Mouse (Mus musculus) liver, embryonic 13.5 days (tissue): Measurements from ENCODE around the gene Gpr171. TPM values are rescaled to one million over a fixed set of nuclear protein-coding genes. Genes with fewer than 3 reads are reported as not detected.
A peak's percentile ranks its signal among the peaks of the same experiment; 100 is the strongest.
"Not testable (repeated sequence)": the region's sequence is repeated elsewhere in the genome, so short reads cannot be mapped to it uniquely, and the experiment has no call there.

Experiments used
- ATAC-seq: fragments of 200-750 bp; cut with Nextera tagmentation; 2 replicates; pipeline ENCODE4 v1.8.0; 2017; ENCODE audit warnings: low read depth, mild to moderate bottlenecking, moderate number of reproducible peaks, moderate library complexity
- DNase-seq: peaks from one replicate; pipeline ENCODE4 v3.0.0; 2022
- H3K27ac ChIP-seq: fragments of 300-500 bp; sonication (generic); 2 replicates; pipeline ENCODE4 v1.5.1; 2015; ENCODE audit warnings: moderate library complexity, mild to moderate bottlenecking, inconsistent platforms
- H3K27me3 ChIP-seq: fragments of 300-500 bp; sonication (generic); 2 replicates; pipeline ENCODE4 v1.6.1; 2015; ENCODE audit warnings: mild to moderate bottlenecking, inconsistent platforms
- H3K36me3 ChIP-seq: fragments of 300-500 bp; sonication (generic); 2 replicates; pipeline ENCODE4 v1.6.1; 2015; ENCODE audit warnings: mild to moderate bottlenecking, inconsistent platforms
- H3K4me1 ChIP-seq: fragments of 300-500 bp; sonication (generic); replicated peaks from 2 replicates; pipeline ENCODE4 v1.6.1; 2015; ENCODE audit warnings: inconsistent platforms
- H3K4me2 ChIP-seq: fragments of 300-500 bp; sonication (generic); 2 replicates; pipeline ENCODE4 v1.6.1; 2015; ENCODE audit warnings: inconsistent platforms, mild to moderate bottlenecking, moderate library complexity
- H3K4me3 ChIP-seq: fragments of 300-500 bp; sonication (generic); replicated peaks from 2 replicates; pipeline ENCODE4 v1.5.1; 2015; ENCODE audit warnings: mild to moderate bottlenecking, inconsistent platforms
- H3K9ac ChIP-seq: fragments of 300-500 bp; sonication (generic); 2 replicates; pipeline ENCODE4 v1.6.1; 2015; ENCODE audit warnings: mild to moderate bottlenecking, inconsistent platforms
- H3K9me3 ChIP-seq: fragments of 300-500 bp; sonication (generic); replicated peaks from 2 replicates; pipeline ENCODE4 v1.6.1; 2016; ENCODE audit warnings: inconsistent platforms
- WGBS: fragments of 180-500 bp; shearing (Covaris S2); methylation state at CpG from one replicate; pipeline ENCODE4 v1.1.7; 2015; ENCODE audit not compliant: insufficient replicate concordance; 5-methylcytosine and 5-hydroxymethylcytosine counted together
- polyA plus RNA-seq: library from polyadenylated mRNA; unstranded; fragments of >200 nt; fragmentation: Nextera tagmentation; extraction: Ambion mirVana; gene quantifications from 2 replicates; pipeline ENCODE4 v1.2.1, GENCODE M21; 2015

Gene Gpr171
- polyA plus RNA-seq, 1 experiment from 2014 or later, result 1.3 TPM

DNA sequence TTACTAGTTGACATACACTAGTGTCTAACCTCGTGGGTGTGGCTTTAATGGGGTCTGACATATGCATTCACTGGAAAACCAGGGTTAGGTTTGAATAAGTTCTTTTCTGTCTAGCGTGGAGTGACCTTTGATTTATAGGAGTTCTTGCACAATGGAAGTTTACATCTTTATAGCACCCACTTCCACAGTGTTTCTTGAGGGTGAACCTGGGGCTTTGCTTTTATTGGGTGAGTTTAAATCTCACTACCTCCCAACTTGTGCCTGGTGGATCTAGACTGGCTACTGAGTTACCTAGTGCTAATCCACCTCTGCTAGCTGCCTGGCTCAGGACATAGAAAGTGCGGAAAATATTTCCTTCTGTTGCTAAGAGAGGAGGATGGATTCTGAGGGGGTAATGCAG, 10.3 kb upstream of the Gpr171 start:
- H3K4me3 ChIP-seq, result no peak overlapping the region
- ATAC-seq, result no peak
- H3K9ac ChIP-seq, result no peak overlapping the region
- no peak overlapping the region for H3K27ac ChIP-seq
- no peaks in the 10 kb centered on the region for H3K36me3 ChIP-seq
- DNase-seq, result no peak
- H3K4me2 ChIP-seq, result no peak overlapping the region
- no peaks in the 10 kb centered on the region for H3K9me3 ChIP-seq
- H3K4me1 ChIP-seq, result peaks cover 17% of the 10 kb centered on the region
- H3K27me3 ChIP-seq, result no peaks in the 10 kb centered on the region
- 65% methylated on average over 3 of the region's 3 CpGs for WGBS

DNA sequence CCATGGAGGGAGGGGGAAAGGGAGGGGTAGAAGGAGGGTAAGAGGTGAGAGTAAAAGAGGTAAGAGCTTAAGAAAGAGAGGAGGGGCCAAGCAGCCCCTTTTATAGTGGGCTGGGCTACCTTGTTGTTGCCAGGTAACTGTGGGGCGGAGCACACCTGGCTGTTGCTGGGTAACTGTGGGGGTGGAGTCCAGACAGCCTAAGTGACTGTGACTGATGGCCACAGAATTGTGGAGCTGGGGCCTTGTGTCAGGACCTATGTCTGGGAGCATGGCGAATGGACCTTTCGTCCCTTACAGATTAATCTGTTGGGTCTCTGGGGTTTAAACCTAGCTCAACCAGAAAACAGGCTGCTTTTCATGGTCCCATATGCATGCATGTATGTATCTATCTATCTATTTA, 8.2 kb upstream of the Gpr171 start:
- not testable (repeated sequence) for H3K27me3 ChIP-seq, ATAC-seq, H3K9me3 ChIP-seq, H3K4me2 ChIP-seq, H3K9ac ChIP-seq, H3K27ac ChIP-seq, H3K36me3 ChIP-seq, DNase-seq, H3K4me3 ChIP-seq
- peaks cover 20% of the 10 kb centered on the region for H3K4me1 ChIP-seq
- WGBS, result 81% methylated on average over 3 of the region's 3 CpGs

DNA sequence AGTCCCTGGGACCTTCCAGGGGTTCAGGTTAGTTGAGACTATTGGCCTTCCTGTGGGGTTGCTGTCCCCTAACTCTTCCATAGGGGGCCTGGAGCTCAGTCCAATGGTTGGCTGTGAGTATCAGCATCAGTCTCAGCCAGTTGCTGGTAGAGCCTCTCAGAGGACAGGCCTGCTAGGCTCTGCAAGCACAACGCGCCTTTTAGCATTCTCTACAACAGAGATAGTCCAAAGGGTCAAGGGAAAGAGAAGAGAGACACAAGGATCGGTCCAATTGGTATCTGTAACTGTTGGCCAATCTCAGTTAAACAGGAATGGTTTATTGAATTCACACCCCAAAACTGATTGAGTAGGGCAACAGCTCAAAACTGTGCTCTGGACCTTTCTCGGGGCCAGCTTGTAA, 5.8 kb upstream of the Gpr171 start:
- H3K4me3 ChIP-seq, result no peak overlapping the region
- H3K36me3 ChIP-seq, result no peaks in the 10 kb centered on the region
- ATAC-seq (no peak), DNase-seq (no peak)
- no peaks in the 10 kb centered on the region for H3K9me3 ChIP-seq
- H3K27ac ChIP-seq, result no peak overlapping the region
- H3K4me1 ChIP-seq, result peaks cover 15% of the 10 kb centered on the region
- no peak overlapping the region for H3K4me2 ChIP-seq
- no peaks in the 10 kb centered on the region for H3K27me3 ChIP-seq
- no peak overlapping the region for H3K9ac ChIP-seq
- 69% methylated on average over 4 of the region's 4 CpGs for WGBS

DNA sequence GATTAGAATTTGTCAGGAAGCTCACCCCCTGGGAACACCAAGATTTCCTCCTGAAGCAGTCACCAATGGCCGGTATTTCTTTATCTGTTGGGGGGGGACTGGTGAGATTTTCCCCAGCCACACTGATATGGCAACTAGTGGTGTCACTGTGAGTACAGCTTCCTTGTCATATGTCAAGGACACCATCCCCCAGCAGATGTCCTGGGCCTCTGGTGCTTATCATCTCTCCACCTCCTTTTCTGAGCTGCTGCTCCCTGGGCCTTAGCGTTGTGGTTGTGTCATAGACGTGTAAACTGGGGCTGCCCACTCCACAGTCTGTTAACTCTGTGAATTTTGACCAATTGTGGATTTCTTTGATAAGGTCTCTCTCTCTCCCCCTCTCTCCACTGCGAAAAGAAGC, 2.8 kb upstream of the Gpr171 start:
- peaks cover 15% of the 10 kb centered on the region for H3K4me1 ChIP-seq
- WGBS, result 9% methylated on average over 4 of the region's 4 CpGs
- H3K27me3 ChIP-seq, result no peaks in the 10 kb centered on the region
- H3K9me3 ChIP-seq, result no peaks in the 10 kb centered on the region
- H3K36me3 ChIP-seq, result no peaks in the 10 kb centered on the region
- ATAC-seq, result peak; percentile 79
- DNase-seq, result no peak
- no peak overlapping the region for H3K27ac ChIP-seq
- no peak overlapping the region for H3K9ac ChIP-seq
- no peak overlapping the region for H3K4me3 ChIP-seq
- H3K4me2 ChIP-seq, result 0 out of 2 replicates have a peak overlapping the region, but pooled peaks have one; percentile 4

DNA sequence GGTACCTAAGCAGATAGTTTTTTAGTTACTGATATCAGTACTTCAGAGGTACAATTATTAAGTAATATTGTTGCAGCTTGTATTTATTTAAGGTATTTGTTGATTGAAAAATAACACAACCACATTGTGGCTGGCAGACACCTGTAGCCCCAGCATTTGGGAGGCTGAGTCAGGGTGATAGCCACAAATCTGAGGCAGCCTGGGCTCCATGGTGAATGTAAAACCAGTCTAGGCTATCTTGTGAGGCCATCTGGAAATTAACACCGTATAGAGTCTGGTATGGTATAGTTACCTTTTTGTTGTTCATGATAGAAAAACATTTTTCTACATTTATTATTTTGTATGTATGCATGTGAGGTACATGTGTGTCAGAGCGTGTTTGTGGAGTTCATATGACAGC, 525 bp upstream of the Gpr171 start:
- Histone ChIP-seq H3K36me3 (no peaks in the 10 kb centered on the region), H3K4me3 (no peak overlapping the region), H3K27ac (no peak overlapping the region), H3K9me3 (no peaks in the 10 kb centered on the region), H3K27me3 (no peaks in the 10 kb centered on the region), H3K9ac (no peak overlapping the region), H3K4me2 (no peak overlapping the region), H3K4me1 (peaks cover 20% of the 10 kb centered on the region)
- DNase-seq (no peak), ATAC-seq (no peak)
- WGBS, result 47% methylated on average over 2 of the region's 2 CpGs

DNA sequence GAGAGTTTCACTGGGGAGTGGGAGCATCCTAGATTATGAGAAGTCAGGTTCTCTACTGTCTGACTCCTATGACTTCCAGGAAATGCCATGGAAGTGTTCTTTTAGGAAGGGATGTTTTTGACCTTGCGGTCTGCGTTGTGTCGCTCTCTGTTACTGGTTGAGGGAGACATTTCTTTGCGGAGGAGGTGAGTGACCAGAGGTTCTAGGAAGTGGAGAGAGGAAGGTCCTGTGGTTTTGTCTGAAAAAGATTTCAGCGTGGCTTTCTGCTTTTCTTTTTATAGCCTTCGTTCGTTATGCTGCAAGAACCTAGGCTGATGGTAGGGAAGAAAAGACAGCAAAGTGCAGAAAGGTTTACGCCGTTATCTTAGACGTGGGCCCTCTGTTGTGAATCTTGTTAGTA, 3.1 kb downstream of the Gpr171 start:
- 29% methylated on average over 10 of the region's 10 CpGs for WGBS
- H3K27ac ChIP-seq, result no peak overlapping the region
- no peaks in the 10 kb centered on the region for H3K9me3 ChIP-seq
- DNase-seq (no peak), ATAC-seq (no peak)
- H3K4me3 ChIP-seq, result no peak overlapping the region
- H3K4me1 ChIP-seq, result peaks cover 5% of the 10 kb centered on the region; the same call in 1 of the 2 replicates
- no peaks in the 10 kb centered on the region for H3K36me3 ChIP-seq
- H3K27me3 ChIP-seq, result no peaks in the 10 kb centered on the region
- no peak overlapping the region for H3K9ac ChIP-seq
- no peak overlapping the region for H3K4me2 ChIP-seq

DNA sequence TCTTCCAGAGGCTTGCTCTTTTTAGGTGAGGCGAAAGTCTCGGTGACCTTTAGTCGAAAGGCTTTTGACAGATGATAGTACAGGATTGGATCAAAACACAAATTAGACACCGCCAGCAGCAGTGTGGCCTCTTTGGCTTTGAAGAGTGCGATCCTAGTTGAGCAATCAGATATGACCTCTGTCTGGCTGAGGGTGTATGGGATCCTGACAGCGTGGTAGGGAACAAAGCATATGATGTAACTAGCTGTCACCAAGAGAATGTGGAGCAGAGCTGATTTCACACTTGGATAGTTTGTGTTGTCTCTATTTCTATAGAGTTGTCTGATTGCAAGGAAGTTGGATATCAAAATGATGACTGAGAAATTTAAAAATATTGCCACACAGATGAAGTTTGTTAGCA, 4.2 kb downstream of the Gpr171 start:
- H3K36me3 ChIP-seq, result no peaks in the 10 kb centered on the region
- H3K27ac ChIP-seq, result no peak overlapping the region
- no peaks in the 10 kb centered on the region for H3K9me3 ChIP-seq
- H3K4me1 ChIP-seq, result peaks cover 5% of the 10 kb centered on the region; the same call in 1 of the 2 replicates
- DNase-seq, result no peak
- H3K9ac ChIP-seq, result no peak overlapping the region
- no peak overlapping the region for H3K4me3 ChIP-seq
- peak; percentile 61 for ATAC-seq
- H3K27me3 ChIP-seq, result no peaks in the 10 kb centered on the region
- WGBS, result 64% methylated on average over 6 of the region's 6 CpGs
- H3K4me2 ChIP-seq, result no peak overlapping the region

DNA sequence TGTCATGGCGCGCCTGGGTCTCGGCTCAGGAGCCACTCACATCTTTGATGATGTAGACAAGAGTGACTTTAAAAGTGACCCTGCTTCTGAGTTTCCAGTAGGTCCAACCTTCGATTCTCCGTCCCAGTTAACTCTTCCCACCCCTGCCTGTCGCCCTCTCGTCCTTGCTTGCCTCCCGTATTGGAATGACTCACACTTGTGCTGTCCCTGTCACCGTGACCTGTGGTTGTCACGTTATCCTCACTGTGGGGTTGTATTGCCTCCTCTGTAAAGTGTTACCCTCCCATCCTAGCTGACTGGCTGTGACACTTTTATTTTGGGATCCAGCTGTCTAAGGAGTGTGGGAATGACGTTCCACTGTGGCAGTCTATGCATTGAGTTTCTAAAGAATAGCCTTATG, 8.9 kb downstream of the Gpr171 start:
- Histone ChIP-seq H3K27ac (no peak overlapping the region), H3K27me3 (no peaks in the 10 kb centered on the region), H3K36me3 (no peaks in the 10 kb centered on the region), H3K4me1 (peaks cover under 1% of the 10 kb centered on the region; the same call in 1 of the 2 replicates), H3K9me3 (no peaks in the 10 kb centered on the region), H3K4me2 (no peak overlapping the region), H3K9ac (no peak overlapping the region), H3K4me3 (no peak overlapping the region)
- no peak for ATAC-seq
- no peak for DNase-seq
- 81% methylated on average over 11 of the region's 11 CpGs for whole genome bisulfite sequencing

DNA sequence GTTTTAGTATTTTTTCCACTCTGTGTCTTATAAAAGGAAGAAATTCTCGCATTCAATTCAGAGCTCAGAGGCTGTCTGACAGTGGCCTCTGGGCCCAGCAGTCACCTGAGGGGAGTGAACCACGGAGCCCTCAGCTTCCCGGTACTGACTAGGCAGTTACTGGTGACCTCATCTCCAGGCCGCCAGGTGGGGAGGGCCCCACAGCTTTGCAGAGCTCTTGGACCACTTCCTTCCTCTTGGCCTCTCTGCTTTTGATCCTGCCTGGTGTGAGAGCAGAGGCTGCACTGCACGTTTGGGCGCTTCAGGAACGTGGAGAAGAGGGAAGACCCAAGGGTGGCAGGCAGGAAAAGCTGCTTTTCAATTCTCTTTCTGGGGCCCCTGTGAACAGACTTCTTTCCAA, 20.7 kb downstream of the Gpr171 start:
- DNase-seq, result no peak
- no peak overlapping the region for H3K27ac ChIP-seq
- no peaks in the 10 kb centered on the region for H3K9me3 ChIP-seq
- H3K4me3 ChIP-seq, result no peak overlapping the region
- H3K36me3 ChIP-seq, result no peaks in the 10 kb centered on the region
- 10% methylated on average over 7 of the region's 7 CpGs for WGBS
- no peak overlapping the region for H3K4me2 ChIP-seq
- H3K27me3 ChIP-seq, result no peaks in the 10 kb centered on the region
- H3K4me1 ChIP-seq, result 0 out of 2 replicates have a peak, but pooled peaks cover 2% of the 10 kb centered on the region
- no peak overlapping the region for H3K9ac ChIP-seq
- ATAC-seq, result peak; percentile 58; the same call in 1 of the 2 replicates

DNA sequence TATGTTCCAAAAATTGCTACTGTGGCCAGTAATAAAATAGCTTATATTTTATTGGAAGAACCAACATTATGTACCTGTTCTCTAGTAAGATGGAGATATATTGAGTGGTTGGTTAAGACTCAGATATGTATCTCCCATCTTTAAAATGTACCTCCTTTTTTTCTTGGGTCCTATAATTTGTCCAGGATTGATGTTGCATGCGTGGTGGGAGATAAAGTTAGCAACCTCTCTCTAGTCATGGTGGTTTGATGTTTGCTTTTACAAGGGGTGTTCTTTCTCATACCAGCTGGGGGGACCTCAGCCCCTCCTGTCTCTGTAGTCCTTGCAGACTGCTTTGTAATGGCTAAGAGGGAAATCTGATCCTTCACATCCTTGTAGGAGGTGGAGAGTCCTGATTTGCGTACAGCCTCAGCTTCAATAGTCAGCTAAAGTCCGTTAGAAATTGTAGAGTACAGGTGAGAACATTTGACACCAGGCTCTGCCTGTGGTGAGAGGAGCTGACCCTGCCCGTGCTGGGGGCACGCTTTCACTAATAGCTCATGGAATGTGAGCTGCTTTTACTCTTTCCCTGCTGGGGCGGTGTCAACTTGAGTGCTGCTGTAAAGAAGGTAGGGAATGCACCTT, 21.2 kb downstream of the Gpr171 start:
- DNase-seq, result no peak
- Histone ChIP-seq H3K4me1 (0 out of 2 replicates have a peak, but pooled peaks cover under 1% of the 10 kb centered on the region), H3K4me2 (no peak overlapping the region), H3K9me3 (no peaks in the 10 kb centered on the region), H3K27me3 (no peaks in the 10 kb centered on the region), H3K27ac (no peak overlapping the region), H3K4me3 (no peak overlapping the region), H3K36me3 (no peaks in the 10 kb centered on the region), H3K9ac (no peak overlapping the region)
- ATAC-seq, result no peak
- 48% methylated on average over 6 of the region's 6 CpGs for WGBS

DNA sequence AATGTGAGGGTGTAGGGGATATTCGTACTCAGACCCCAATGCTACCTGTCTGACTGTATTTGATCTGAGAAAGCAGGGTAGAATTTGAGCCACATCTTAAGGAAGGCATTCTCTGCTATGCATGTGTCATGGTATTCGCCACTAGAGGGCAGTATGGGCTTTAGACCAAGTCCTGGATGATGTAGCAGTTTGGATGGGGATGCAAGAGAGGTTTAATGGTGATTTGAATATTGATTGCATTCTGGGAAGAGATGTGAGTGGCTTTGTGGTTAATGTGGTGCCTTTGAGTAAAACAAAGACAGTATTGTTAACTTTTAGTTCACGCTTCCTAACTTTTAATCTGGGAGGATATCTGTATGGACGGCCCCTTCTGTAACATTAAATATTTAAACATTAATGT, 22.3 kb downstream of the Gpr171 start:
- no peak overlapping the region for H3K27ac ChIP-seq
- H3K4me1 ChIP-seq, result no peaks in the 10 kb centered on the region
- no peaks in the 10 kb centered on the region for H3K36me3 ChIP-seq
- ATAC-seq (no peak), DNase-seq (no peak)
- no peak overlapping the region for H3K4me3 ChIP-seq
- H3K27me3 ChIP-seq, result no peaks in the 10 kb centered on the region
- 23% methylated on average over 4 of the region's 4 CpGs for WGBS
- no peak overlapping the region for H3K4me2 ChIP-seq
- no peak overlapping the region for H3K9ac ChIP-seq
- H3K9me3 ChIP-seq, result no peaks in the 10 kb centered on the region

DNA sequence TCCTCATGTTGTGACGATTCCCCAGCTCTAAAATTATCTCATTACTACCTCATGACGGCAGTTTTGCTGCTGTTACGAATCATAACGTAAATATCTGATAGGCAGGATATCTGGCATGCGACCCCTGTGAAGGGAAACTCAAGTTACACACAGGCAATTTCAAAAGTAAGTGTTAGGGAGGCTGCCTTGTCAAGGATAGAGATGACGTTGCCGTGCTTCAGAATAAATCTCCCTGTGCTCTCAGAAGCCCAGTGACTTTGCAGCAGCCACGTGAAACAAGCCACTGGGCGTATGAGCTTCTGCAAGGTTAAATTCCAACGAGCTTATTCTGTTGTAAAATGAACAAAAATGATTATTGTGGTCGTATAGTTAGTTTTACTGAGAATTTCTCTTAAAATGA, 23.0 kb downstream of the Gpr171 start:
- H3K4me1 ChIP-seq, result no peaks in the 10 kb centered on the region
- no peaks in the 10 kb centered on the region for H3K36me3 ChIP-seq
- WGBS, result 65% methylated on average over 11 of the region's 11 CpGs
- no peak for ATAC-seq
- no peak overlapping the region for H3K4me2 ChIP-seq
- no peak for DNase-seq
- H3K4me3 ChIP-seq, result no peak overlapping the region
- H3K27me3 ChIP-seq, result no peaks in the 10 kb centered on the region
- H3K27ac ChIP-seq, result no peak overlapping the region
- H3K9me3 ChIP-seq, result no peaks in the 10 kb centered on the region
- H3K9ac ChIP-seq, result no peak overlapping the region
